Mouse (Mus musculus) hematopoietic stem cell, adult 5-6 weeks (primary cell): ENCODE measurements at regions not wholly inside any gene's neighbourhood (a gene's known extent, or its start where the extent isn't known, plus 50 kb on each side); places are given as distances from the start of the nearest gene placed in this dataset.

ENCODE experiments used
- ATAC-seq, 2 experiments: fragments of 125-278 bp in 1 of 2; replicated peaks in 1 of 2; 2 replicates each; pipeline ENCODE4 v1.8.0; 2016 to 2017; ENCODE audit warnings: inconsistent platforms in 2 of 2, mild to moderate bottlenecking in 2 of 2, moderate number of reproducible peaks in 2 of 2, low read depth in 1 of 2, moderate TSS enrichment in 1 of 2; ENCODE audit not compliant: low FRiP score in 2 of 2, poor library complexity in 2 of 2, severe bottlenecking in 2 of 2, insufficient read depth in 1 of 2, low TSS enrichment in 1 of 2

GRCm38 (mm10) chr5:43149559-43149958 is 83.4 kb upstream of the Cpeb2 start:
- ATAC-seq = no peak

GRCm38 (mm10) chr5:43151099-43151774 is 81.7 kb upstream of the Cpeb2 start:
- no peak for ATAC-seq

GRCm38 (mm10) chr5:43152119-43152611 is 80.8 kb upstream of the Cpeb2 start:
- peak; percentile 72 to 87 for ATAC-seq

- no peak for ATAC-seq
Measured at GRCm38 (mm10) chr5:43152881-43153280, 80.1 kb upstream of the Cpeb2 start.

- no peak for ATAC-seq
Measured at GRCm38 (mm10) chr5:43156771-43157170, 76.2 kb upstream of the Cpeb2 start.

GRCm38 (mm10) chr5:43160140-43160539 is 72.8 kb upstream of the Cpeb2 start:
- peak; percentile 37 to 76 for ATAC-seq

- ATAC-seq = no peak
Measured at GRCm38 (mm10) chr5:43181475-43181874, 51.5 kb upstream of the Cpeb2 start.
